Mouse (Mus musculus) liver, postnatal 0 days (tissue): ENCODE results near the gene Pkhd1. TPM values are rescaled to one million over a fixed set of nuclear protein-coding genes. Genes with fewer than 3 reads are reported as not detected.
"Not testable (repeated sequence)": the region's sequence is repeated elsewhere in the genome, so short reads cannot be mapped to it uniquely, and the experiment has no call there.

Experiments used
- ATAC-seq: fragments of 200-750 bp; cut with Nextera tagmentation; 2 replicates; pipeline ENCODE4 v1.8.0; 2017; ENCODE audit warnings: mild to moderate bottlenecking, moderate library complexity
- DNase-seq: peaks from one replicate; pipeline ENCODE4 v3.0.0-alpha.2; 2016
- H3K27ac ChIP-seq: fragments of 300-500 bp; sonication (generic); 2 replicates; pipeline ENCODE4 v1.5.1; 2014; ENCODE audit warnings: antibody characterized with exemption, moderate library complexity, mild to moderate bottlenecking, low read depth
- H3K27me3 ChIP-seq: fragments of 300-500 bp; sonication (generic); 2 replicates; pipeline ENCODE4 v1.6.1; 2014; ENCODE audit warnings: low read length, control low read depth, mixed read lengths; ENCODE audit not compliant: insufficient read depth
- H3K36me3 ChIP-seq: fragments of 300-500 bp; sonication (generic); replicated peaks from 2 replicates; pipeline ENCODE4 v1.6.1; 2014; ENCODE audit warnings: mild to moderate bottlenecking, control low read depth, low read length, moderate library complexity, mixed read lengths; ENCODE audit not compliant: insufficient read depth
- H3K4me1 ChIP-seq: fragments of 300-500 bp; sonication (generic); 2 replicates; pipeline ENCODE4 v1.6.1; 2014; ENCODE audit warnings: antibody characterized with exemption, mild to moderate bottlenecking, control low read depth; ENCODE audit not compliant: insufficient read depth
- H3K4me2 ChIP-seq: fragments of 300-500 bp; sonication (generic); 2 replicates; pipeline ENCODE4 v1.6.1; 2014; ENCODE audit warnings: low read depth, mild to moderate bottlenecking, low read length, moderate library complexity, mixed read lengths
- H3K4me3 ChIP-seq: fragments of 300-500 bp; sonication (generic); 2 replicates; pipeline ENCODE4 v1.5.1; 2014; ENCODE audit warnings: low read depth, low read length
- H3K9ac ChIP-seq: fragments of 300-500 bp; sonication (generic); replicated peaks from 2 replicates; pipeline ENCODE4 v1.6.1; 2014; ENCODE audit warnings: mild to moderate bottlenecking, moderate library complexity
- H3K9me3 ChIP-seq: fragments of 300-500 bp; sonication (generic); 2 replicates; pipeline ENCODE4 v1.6.1; 2016; ENCODE audit warnings: mild to moderate bottlenecking, control low read depth, low read length, mixed read lengths
- CTCF ChIP-seq: sonication (generic); IDR thresholded peaks from 2 replicates; pipeline ENCODE4 v1.5.1; 2016; ENCODE audit warnings: antibody characterized with exemption, low read depth
- EP300 ChIP-seq: IDR thresholded peaks from 2 replicates; pipeline ENCODE4 v1.6.1; 2016; ENCODE audit warnings: antibody characterized with exemption, low read depth, mild to moderate bottlenecking
- WGBS: fragments of 180-500 bp; shearing (Covaris S2); extraction: QIAGEN DNeasy Blood & Tissue Kit; methylation state at CpG from one replicate; pipeline ENCODE4 v1.1.7; 2014; ENCODE audit not compliant: insufficient replicate concordance; 5-methylcytosine and 5-hydroxymethylcytosine counted together
- polyA plus RNA-seq: library from polyadenylated mRNA; unstranded; fragments of >200 nt; fragmentation: Nextera tagmentation; extraction: Ambion mirVana; gene quantifications from 2 replicates; pipeline ENCODE4 v1.2.1, GENCODE M21; 2015

The Pkhd1 gene
- polyA plus RNA-seq, 1 experiment from 2014 or later: 0.58 TPM

DNA sequence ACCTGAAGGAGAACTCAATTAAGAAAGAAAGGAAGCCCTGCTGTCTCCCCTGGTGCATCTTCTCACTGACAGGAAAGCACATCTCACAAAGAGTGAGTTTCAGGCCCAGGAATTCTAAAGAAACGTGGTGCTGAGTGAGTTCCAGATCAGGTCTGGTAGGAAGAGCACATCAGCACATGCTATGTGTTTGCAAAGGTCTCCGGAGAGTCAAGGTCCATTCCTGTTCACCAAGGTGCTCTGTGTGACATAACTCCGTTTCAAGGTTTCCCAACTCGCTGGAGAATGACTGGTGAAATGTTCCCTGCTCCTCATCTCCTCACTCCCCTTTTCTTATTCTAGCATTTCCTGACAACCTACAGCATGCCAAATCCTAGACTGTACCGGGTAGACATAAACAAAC lies 357.5 kb downstream of the Pkhd1 start:
- H3K9me3 ChIP-seq: no peaks in the 10 kb centered on the region
- WGBS: 35% methylated on average over 5 of the region's 5 CpGs
- peak; percentile 62; the same call in 1 of the 2 replicates for ATAC-seq

GRCm38 (mm10) chr1:20248169-20248568 lies 369.7 kb downstream of the Pkhd1 start:
- Histone ChIP-seq H3K4me1 (no peaks in the 10 kb centered on the region), H3K36me3 (no peaks in the 10 kb centered on the region), H3K4me2 (no peak overlapping the region), H3K9ac (no peak overlapping the region), H3K27me3 (no peaks in the 10 kb centered on the region), H3K4me3 (no peak overlapping the region), H3K9me3 (no peaks in the 10 kb centered on the region), H3K27ac (no peak overlapping the region)
- ATAC-seq: no peak
- 54% methylated on average over 2 of the region's 2 CpGs for WGBS
- TF ChIP-seq CTCF: no peak
- TF ChIP-seq EP300: no peak
- no peak for DNase-seq

More for the DNA sequence above, 357.5 kb downstream of the Pkhd1 start:
- Histone ChIP-seq H3K36me3 (no peaks in the 10 kb centered on the region), H3K27me3 (no peaks in the 10 kb centered on the region), H3K4me3 (no peak overlapping the region), H3K4me2 (no peak overlapping the region), H3K9ac (no peak overlapping the region), H3K27ac (no peak overlapping the region), H3K4me1 (peaks cover 6% of the 10 kb centered on the region; the same call in 1 of the 2 replicates)
- DNase-seq: no peak
- TF ChIP-seq EP300 (no peak), CTCF (no peak)

- TF ChIP-seq CTCF: no peak
- TF ChIP-seq EP300: no peak
- no peaks in the 10 kb centered on the region for H3K4me1 ChIP-seq
- H3K36me3 ChIP-seq: no peaks in the 10 kb centered on the region
- no peaks in the 10 kb centered on the region for H3K9me3 ChIP-seq
- H3K27ac ChIP-seq: no peak overlapping the region
- H3K27me3 ChIP-seq: no peaks in the 10 kb centered on the region
- ATAC-seq (no peak), DNase-seq (no peak)
- H3K4me3 ChIP-seq: no peak overlapping the region
- 69% methylated on average over 1 of the region's 1 CpGs for WGBS
- no peak overlapping the region for H3K4me2 ChIP-seq
- no peak overlapping the region for H3K9ac ChIP-seq
These were observed 401.2 kb downstream of the Pkhd1 start for GRCm38 (mm10) chr1:20216681-20217080.

DNA sequence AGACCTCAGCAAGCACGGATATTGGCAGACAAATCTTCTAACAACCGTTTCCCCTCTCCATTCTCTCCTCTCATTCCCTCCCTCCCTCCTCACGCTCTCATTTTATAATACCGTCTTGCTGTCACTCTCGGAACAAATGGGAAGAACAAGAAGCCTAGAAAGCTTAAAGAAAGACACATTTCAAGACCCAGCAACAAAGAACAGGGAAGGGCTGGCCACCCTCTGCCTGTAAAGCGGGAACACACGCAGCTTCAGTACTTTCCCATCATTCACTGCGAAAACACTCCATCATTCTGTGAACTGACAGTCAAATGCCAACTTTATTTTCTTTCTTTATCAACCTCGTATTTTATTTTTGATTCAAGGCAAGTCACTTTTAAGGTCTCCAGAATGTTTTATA lies 427.4 kb downstream of the Pkhd1 start:
- no peak for ATAC-seq
- TF ChIP-seq EP300 (no peak), CTCF (no peak)
- Histone ChIP-seq H3K36me3 (no peaks in the 10 kb centered on the region), H3K27me3 (no peaks in the 10 kb centered on the region), H3K9me3 (no peaks in the 10 kb centered on the region), H3K4me1 (no peaks in the 10 kb centered on the region), H3K9ac (no peak overlapping the region), H3K4me3 (no peak overlapping the region), H3K27ac (no peak overlapping the region), H3K4me2 (no peak overlapping the region)
- no peak for DNase-seq
- WGBS: 62% methylated on average over 9 of the region's 9 CpGs

- Histone ChIP-seq H3K27ac (no peak overlapping the region), H3K9ac (no peak overlapping the region), H3K27me3 (no peaks in the 10 kb centered on the region), H3K4me2 (no peak overlapping the region), H3K36me3 (no peaks in the 10 kb centered on the region), H3K9me3 (no peaks in the 10 kb centered on the region), H3K4me3 (no peak overlapping the region), H3K4me1 (no peaks in the 10 kb centered on the region)
- ATAC-seq: no peak
- TF ChIP-seq EP300 (no peak), CTCF (no peak)
- DNase-seq: no peak
- whole genome bisulfite sequencing: 79% methylated on average over 8 of the region's 8 CpGs
These were observed 437.7 kb downstream of the Pkhd1 start for GRCm38 (mm10) chr1:20180157-20180556.

DNA sequence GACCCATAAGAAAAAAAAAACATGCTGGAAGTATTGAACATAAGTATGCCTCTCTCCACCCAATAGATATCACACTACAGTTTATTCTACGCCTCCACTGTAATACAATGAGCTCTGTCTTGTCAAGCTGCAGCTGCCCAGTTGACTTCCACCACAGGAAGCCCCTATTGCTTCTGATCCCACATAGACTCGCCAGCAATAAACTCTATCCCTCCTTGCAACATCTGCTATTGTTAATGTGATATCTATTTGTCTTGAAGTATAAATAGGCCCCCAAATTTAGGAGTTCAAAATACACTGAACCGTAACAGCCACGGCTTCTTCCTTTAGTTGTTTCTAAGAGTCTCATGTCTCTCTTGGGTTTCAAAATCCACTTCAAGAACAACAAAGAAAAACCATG lies 446.7 kb downstream of the Pkhd1 start:
- no peak overlapping the region for H3K27ac ChIP-seq
- no peak for DNase-seq
- H3K4me2 ChIP-seq: no peak overlapping the region
- TF ChIP-seq CTCF (no peak), EP300 (no peak)
- H3K9ac ChIP-seq: no peak overlapping the region
- no peak overlapping the region for H3K4me3 ChIP-seq
- H3K27me3 ChIP-seq: no peaks in the 10 kb centered on the region
- ATAC-seq: no peak
- no peaks in the 10 kb centered on the region for H3K9me3 ChIP-seq
- no peaks in the 10 kb centered on the region for H3K4me1 ChIP-seq
- 68% methylated on average over 4 of the region's 4 CpGs for WGBS
- H3K36me3 ChIP-seq: no peaks in the 10 kb centered on the region

DNA sequence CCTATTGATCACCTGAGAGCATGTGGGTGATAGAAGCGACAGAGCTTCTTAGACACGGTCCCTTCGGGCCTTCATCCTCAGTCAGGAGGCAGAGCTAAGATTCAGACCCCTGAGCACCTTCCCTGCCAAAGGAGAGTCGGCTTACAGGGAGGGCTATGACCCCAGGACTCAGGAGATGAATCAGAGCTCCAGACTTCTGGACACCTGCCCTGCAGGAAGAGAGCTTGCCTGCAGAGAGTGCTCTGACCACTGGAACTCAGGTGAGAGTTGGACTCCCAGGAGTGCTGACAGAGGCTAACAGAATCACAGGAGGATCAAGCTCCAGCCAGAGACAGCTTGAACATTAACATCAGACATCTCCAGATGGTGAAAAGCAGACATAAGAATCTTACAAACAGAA lies 467.2 kb downstream of the Pkhd1 start:
- not testable (repeated sequence) for H3K36me3 ChIP-seq, H3K4me3 ChIP-seq, DNase-seq, H3K9ac ChIP-seq, H3K27me3 ChIP-seq, H3K4me2 ChIP-seq, ATAC-seq, H3K27ac ChIP-seq, H3K9me3 ChIP-seq, H3K4me1 ChIP-seq
- 65% methylated on average over 4 of the region's 4 CpGs for WGBS
